Mouse (Mus musculus) neural tube, embryonic 11.5 days (tissue): Measurements from ENCODE around the gene Itih2. TPM values are rescaled to one million over a fixed set of nuclear protein-coding genes. Genes with fewer than 3 reads are reported as not detected.

Experiments
- polyA plus RNA-seq: library from polyadenylated mRNA; unstranded; fragments of >200 nt; fragmentation: Nextera tagmentation; extraction: Ambion mirVana; gene quantifications from 2 replicates; pipeline ENCODE4 v1.2.1, GENCODE M21; 2014

Itih2 gene
- polyA plus RNA-seq, 1 experiment from 2014 or later, result 0.40 TPM

Other genes starting within 250 kb of the Itih2 start
- gene 9230102O04Rik, start 241.9 kb downstream of the Itih2 start, polyA plus RNA-seq, result not detected in 2 replicates
- gene Gata3, start 241.4 kb downstream of the Itih2 start, polyA plus RNA-seq, result 8.6 and 9.1 TPM in 2 replicates
- 16.8 and 17.0 TPM in 2 replicates for gene Taf3, start 82.8 kb downstream of the Itih2 start, polyA plus RNA-seq
- 510 and 534 TPM in 2 replicates for gene Atp5c1, start 50.9 kb downstream of the Itih2 start, polyA plus RNA-seq
- 39.4 and 42.5 TPM in 2 replicates for gene Kin, start 50.8 kb downstream of the Itih2 start, polyA plus RNA-seq
- gene Itih5, start 22.2 kb upstream of the Itih2 start, polyA plus RNA-seq, result 4.9 and 5.0 TPM in 2 replicates
- gene Sfmbt2, start 239.1 kb upstream of the Itih2 start, polyA plus RNA-seq, result 2.0 and 2.7 TPM in 2 replicates